Mouse (Mus musculus) spleen, adult 2 months (tissue): Measurements from ENCODE around the gene Cntnap2. TPM values are rescaled to one million over a fixed set of nuclear protein-coding genes. Genes with fewer than 3 reads are reported as not detected.

ENCODE experiments used
- DNase-seq, 2 experiments: peaks; one replicate each; pipeline versions ENCODE4 v3.0.0 to v3.0.0-alpha.2; 2012 to 2021; ENCODE audit warnings: low spot score in 2 of 2, low read depth in 1 of 2
- H3K27ac ChIP-seq: fragments of 200-500 bp; 2 replicates; pipeline ENCODE4 v1.5.1; 2012; ENCODE audit warnings: low read length, inconsistent platforms; ENCODE audit not compliant: insufficient read depth
- H3K27me3 ChIP-seq: fragments of 200-500 bp; 2 replicates; pipeline ENCODE4 v1.6.1; 2012; ENCODE audit warnings: mild to moderate bottlenecking, moderate library complexity, low read length, inconsistent platforms; ENCODE audit not compliant: control insufficient read depth, insufficient read depth
- H3K36me3 ChIP-seq: fragments of 200-500 bp; 2 replicates; pipeline ENCODE4 v1.6.1; 2012; ENCODE audit warnings: mild to moderate bottlenecking, low read length, inconsistent platforms; ENCODE audit not compliant: control insufficient read depth, insufficient read depth
- H3K4me1 ChIP-seq: fragments of 200-500 bp; 2 replicates; pipeline ENCODE4 v1.6.1; 2011; ENCODE audit warnings: inconsistent platforms; ENCODE audit not compliant: control insufficient read depth, insufficient read depth, insufficient read length
- H3K4me3 ChIP-seq: fragments of 200-500 bp; 2 replicates; pipeline ENCODE4 v1.5.1; 2011; ENCODE audit warnings: mild to moderate bottlenecking, inconsistent platforms; ENCODE audit not compliant: insufficient read depth, insufficient read length; ENCODE audit errors: extremely low read depth
- CTCF ChIP-seq: fragments of 200-500 bp; IDR thresholded peaks from 2 replicates; pipeline ENCODE4 v1.5.1; 2011; ENCODE audit warnings: mild to moderate bottlenecking, inconsistent platforms; ENCODE audit not compliant: insufficient read depth, insufficient read length, insufficient replicate concordance; ENCODE audit errors: extremely low read depth
- POLR2A ChIP-seq: fragments of 200-500 bp; IDR thresholded peaks from 2 replicates; pipeline ENCODE4 v1.6.1; 2011; ENCODE audit warnings: low read depth, low read length, inconsistent platforms
- WGBS: fragments of 180-500 bp; shearing (Covaris S2); methylation state at CpG from one replicate; pipeline ENCODE4 v1.1.7; 2018; 5-methylcytosine and 5-hydroxymethylcytosine counted together
- polyA plus RNA-seq: library from polyadenylated mRNA; depleted of rRNA; stranded (reverse); fragments of >200 nt; gene quantifications from 2 replicates; pipeline ENCODE4 v1.2.3, GENCODE M21; 2012

Cntnap2 gene
- polyA plus RNA-seq, 1 experiment = not detected

DNA sequence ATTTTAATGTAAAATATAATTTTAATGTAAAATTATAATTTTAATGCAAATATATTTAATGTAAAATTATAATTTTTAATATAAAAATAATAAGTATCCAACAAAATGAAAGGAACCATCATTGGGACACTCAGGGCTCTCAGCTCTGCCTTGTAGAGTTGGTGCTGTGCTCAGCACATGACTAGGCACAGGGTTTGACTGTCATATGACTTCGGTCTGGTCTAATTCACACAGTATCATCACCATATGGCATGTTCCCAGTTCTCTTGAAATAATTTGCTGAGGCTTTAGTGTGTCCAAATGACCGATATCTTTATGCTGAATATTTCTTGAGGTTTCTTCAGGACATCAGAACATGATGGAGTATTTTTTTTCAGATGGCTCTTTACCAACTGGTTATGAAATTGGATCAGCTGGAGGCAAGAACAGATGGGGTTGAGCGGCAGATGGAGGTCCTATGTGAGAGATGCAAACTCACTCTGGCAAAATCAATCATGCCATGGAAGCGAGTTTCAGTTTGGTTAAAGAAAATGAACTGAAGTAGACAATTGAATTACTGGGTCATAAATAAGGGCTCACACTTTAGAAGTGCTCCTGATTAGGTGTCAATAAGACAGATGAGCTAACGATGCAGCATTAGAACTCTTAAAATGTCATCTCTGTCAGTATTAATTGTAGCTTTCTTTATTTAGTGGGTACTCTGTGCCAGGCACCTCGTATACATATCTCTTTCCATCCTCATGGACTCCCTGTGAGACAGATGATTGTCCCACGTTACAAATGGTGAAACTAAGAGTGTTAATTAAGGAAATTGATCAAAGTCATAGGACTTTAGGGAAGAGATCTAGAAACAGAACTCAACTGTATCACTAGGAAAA is 1645.4 kb downstream of the Cntnap2 start:
- Histone ChIP-seq H3K27ac (no peak overlapping the region), H3K36me3 (no peaks in the 10 kb centered on the region), H3K27me3 (no peaks in the 10 kb centered on the region), H3K4me3 (no peak overlapping the region), H3K4me1 (no peaks in the 10 kb centered on the region)
- 80% methylated on average over 7 of the region's 7 CpGs for WGBS
- TF ChIP-seq CTCF (no peak), POLR2A (no peak)
- no peak for DNase-seq

- 55% methylated on average over 3 of the region's 3 CpGs for WGBS
- H3K27ac ChIP-seq = no peak overlapping the region
- H3K4me3 ChIP-seq = no peak overlapping the region
- TF ChIP-seq POLR2A (no peak), CTCF (no peak)
- no peaks in the 10 kb centered on the region for H3K27me3 ChIP-seq
- no peaks in the 10 kb centered on the region for H3K36me3 ChIP-seq
- no peaks in the 10 kb centered on the region for H3K4me1 ChIP-seq
- no peak for DNase-seq
Observed at GRCm38 (mm10) chr6:46705926-46706325, 1646.8 kb downstream of the Cntnap2 start.

DNA sequence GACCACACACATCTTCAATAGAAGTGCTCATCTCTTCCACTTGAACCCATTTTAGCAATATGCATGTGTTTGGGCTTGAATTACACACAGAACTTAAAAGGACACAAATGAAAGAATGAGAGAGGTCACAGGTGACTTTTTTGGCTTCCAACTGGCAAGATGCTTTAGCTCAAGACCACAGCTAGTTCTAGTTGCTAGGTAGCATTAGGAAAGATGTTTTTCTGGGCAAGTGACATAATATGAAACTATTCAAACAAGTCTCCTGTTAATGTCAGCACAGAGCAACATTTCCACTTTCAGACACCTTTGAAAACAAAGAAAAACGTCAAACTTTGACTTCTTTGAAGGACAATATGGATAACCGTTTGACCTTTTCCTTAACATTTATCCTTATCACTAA is 1657.4 kb downstream of the Cntnap2 start:
- H3K27ac ChIP-seq = no peak overlapping the region
- TF ChIP-seq CTCF (no peak), POLR2A (no peak)
- 64% methylated on average over 2 of the region's 2 CpGs for WGBS
- no peaks in the 10 kb centered on the region for H3K36me3 ChIP-seq
- no peak for DNase-seq
- H3K27me3 ChIP-seq = no peaks in the 10 kb centered on the region
- H3K4me1 ChIP-seq = no peaks in the 10 kb centered on the region
- no peak overlapping the region for H3K4me3 ChIP-seq

DNA sequence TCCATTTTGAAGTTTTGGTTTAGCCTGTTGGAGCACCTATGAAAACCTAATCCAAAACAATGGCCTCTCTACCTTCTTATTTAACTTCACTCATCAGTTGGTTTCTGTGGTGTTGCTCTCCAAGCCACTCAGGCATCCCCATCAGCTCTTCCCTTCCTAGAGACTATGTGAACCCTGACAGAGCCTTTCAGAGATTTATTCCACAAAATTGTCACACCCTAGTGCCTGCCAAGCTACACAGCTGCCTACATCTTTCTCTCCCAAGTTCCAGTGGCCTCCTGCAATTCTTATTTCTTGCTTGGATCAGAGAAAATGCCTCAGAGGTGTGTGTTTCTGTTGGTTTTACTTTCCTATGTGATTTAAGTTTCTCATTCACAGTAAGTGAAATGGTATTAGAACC is 1674.6 kb downstream of the Cntnap2 start:
- H3K4me3 ChIP-seq = no peak overlapping the region
- H3K27ac ChIP-seq = no peak overlapping the region
- H3K27me3 ChIP-seq = no peaks in the 10 kb centered on the region
- no peaks in the 10 kb centered on the region for H3K4me1 ChIP-seq
- no peaks in the 10 kb centered on the region for H3K36me3 ChIP-seq
- DNase-seq = no peak
- TF ChIP-seq POLR2A (no peak), CTCF (no peak)

GRCm38 (mm10) chr6:46748448-46748847 is 1689.3 kb downstream of the Cntnap2 start:
- H3K27ac ChIP-seq = no peak overlapping the region
- H3K4me3 ChIP-seq = no peak overlapping the region
- no peaks in the 10 kb centered on the region for H3K27me3 ChIP-seq
- no peak for DNase-seq
- H3K36me3 ChIP-seq = no peaks in the 10 kb centered on the region
- no peaks in the 10 kb centered on the region for H3K4me1 ChIP-seq
- TF ChIP-seq POLR2A (no peak), CTCF (no peak)

GRCm38 (mm10) chr6:46763481-46763880 is 1704.3 kb downstream of the Cntnap2 start:
- H3K36me3 ChIP-seq = no peaks in the 10 kb centered on the region
- WGBS = 93% methylated on average over 3 of the region's 3 CpGs
- H3K4me1 ChIP-seq = no peaks in the 10 kb centered on the region
- TF ChIP-seq POLR2A (no peak), CTCF (no peak)
- H3K27ac ChIP-seq = no peak overlapping the region
- no peak overlapping the region for H3K4me3 ChIP-seq
- no peaks in the 10 kb centered on the region for H3K27me3 ChIP-seq
- DNase-seq = no peak

DNA sequence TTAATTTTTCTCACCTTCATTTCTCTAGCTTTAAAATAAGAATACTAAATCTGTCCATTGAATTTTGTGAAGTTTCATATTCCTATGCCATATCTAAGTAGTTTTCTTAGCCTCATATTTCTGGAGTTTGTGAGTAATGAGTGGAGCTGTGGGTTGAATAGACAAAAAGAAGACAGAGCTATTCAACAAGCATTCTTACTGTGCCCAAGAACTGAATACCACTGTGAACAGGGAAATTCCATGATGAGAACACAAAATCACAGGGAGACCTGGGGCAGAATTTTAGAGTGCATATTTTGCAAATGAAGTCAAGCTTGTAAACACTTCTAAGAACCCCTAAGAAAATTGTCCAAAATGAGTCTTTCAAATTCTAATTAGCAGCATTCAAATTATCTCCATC is 1715.4 kb downstream of the Cntnap2 start:
- H3K27me3 ChIP-seq = no peaks in the 10 kb centered on the region

More for the DNA sequence above, 1715.4 kb downstream of the Cntnap2 start:
- no peaks in the 10 kb centered on the region for H3K36me3 ChIP-seq
- no peaks in the 10 kb centered on the region for H3K4me1 ChIP-seq
- no peak overlapping the region for H3K27ac ChIP-seq
- TF ChIP-seq POLR2A (no peak), CTCF (no peak)
- H3K4me3 ChIP-seq = no peak overlapping the region
- no peak for DNase-seq
